Mouse (Mus musculus): ENCODE results near the gene Ttc21a. TPM values are rescaled to one million over a fixed set of nuclear protein-coding genes. Genes with fewer than 3 reads are reported as not detected.

The Ttc21a gene
- total and polyA plus RNA-seq, 3 experiments: 0.01 TPM; not detected in 2

- H3K36me3 ChIP-seq (ENCODE audit: control insufficient read depth in 1 of 2, insufficient read depth in 2 of 2, low read length in 2 of 2): peaks cover 6 to 16% of the 10 kb centered on the region in 2 experiments
- H3K27ac ChIP-seq (ENCODE audit: control insufficient read depth, low read depth, low read length): no peak overlapping the region
- peaks cover 9 to 19% of the 10 kb centered on the region in 2 experiments for H3K4me1 ChIP-seq (ENCODE audit: control insufficient read depth in 1 of 2, insufficient read depth in 2 of 2, low read length in 2 of 2)
- peaks cover 7% of the 10 kb centered on the region for H3K79me2 ChIP-seq (ENCODE audit: control insufficient read depth, insufficient read depth, low read length, poor library complexity)
- H3K27me3 ChIP-seq (ENCODE audit: control insufficient read depth in 1 of 2, insufficient read depth in 2 of 2, low read length in 2 of 2): no peaks in the 10 kb centered on the region
- no peak for DNase-seq (ENCODE audit: low read depth, low spot score)
- H3K4me3 ChIP-seq (ENCODE audit: control insufficient read depth in 1 of 2, insufficient read depth in 1 of 2, low read depth in 2 of 2, low read length in 2 of 2): no peak overlapping the region
- TF ChIP-seq MYC (IDR thresholded peaks at IDR 0.05; ENCODE audit: low read depth, low read length) (no peak), MAFK (IDR thresholded peaks at IDR 0.05; ENCODE audit: borderline replicate concordance, low read depth, low read length) (no peak), MAX (IDR thresholded peaks at IDR 0.05; ENCODE audit: low read length) (no peak), TCF12 (IDR thresholded peaks at IDR 0.05; ENCODE audit: low read depth, low read length) (no peak), KAT2A (conservative IDR thresholded peaks at IDR 0.05; ENCODE audit: low read depth, low read length) (no peak), ZKSCAN1 (IDR thresholded peaks at IDR 0.05; ENCODE audit: low read depth, low read length) (no peak), POLR2AphosphoS5 (IDR thresholded peaks at IDR 0.05; ENCODE audit: borderline replicate concordance, low read depth, low read length) (no peak), E2F4 (IDR thresholded peaks at IDR 0.05; ENCODE audit: borderline replicate concordance, low read depth, low read length) (no peak), RAD21 (IDR thresholded peaks at IDR 0.05; ENCODE audit: low read depth, low read length) (no peak)
- H3K9ac ChIP-seq (ENCODE audit: control insufficient read depth, low read depth, low read length, poor library complexity, severe bottlenecking): no peak overlapping the region
- no peaks in the 10 kb centered on the region for H3K9me3 ChIP-seq (replicated peaks; ENCODE audit: insufficient read depth, low read length)
Measured at GRCm38 (mm10) chr9:119978811-119979441, 41.5 kb downstream of the Ttc21a start.

- DNase-seq (ENCODE audit: low read depth, low spot score): no peak
- Histone ChIP-seq H3K36me3 (ENCODE audit: control insufficient read depth in 1 of 2, insufficient read depth in 2 of 2, low read length in 2 of 2) (peaks cover 4 to 18% of the 10 kb centered on the region in 2 experiments), H3K9me3 (replicated peaks; ENCODE audit: insufficient read depth, low read length) (no peaks in the 10 kb centered on the region), H3K4me1 (ENCODE audit: control insufficient read depth in 1 of 2, insufficient read depth in 2 of 2, low read length in 2 of 2) (peaks cover 11 to 25% of the 10 kb centered on the region in 2 experiments), H3K27me3 (ENCODE audit: control insufficient read depth in 1 of 2, insufficient read depth in 2 of 2, low read length in 2 of 2) (no peaks in the 10 kb centered on the region), H3K27ac (ENCODE audit: control insufficient read depth, low read depth, low read length) (no peak overlapping the region), H3K4me3 (ENCODE audit: control insufficient read depth in 1 of 2, insufficient read depth in 1 of 2, low read depth in 2 of 2, low read length in 2 of 2) (no peak overlapping the region), H3K9ac (ENCODE audit: control insufficient read depth, low read depth, low read length, poor library complexity, severe bottlenecking) (no peak overlapping the region), H3K79me2 (ENCODE audit: control insufficient read depth, insufficient read depth, low read length, poor library complexity) (peaks cover 7% of the 10 kb centered on the region)
- TF ChIP-seq JUND (IDR thresholded peaks at IDR 0.05; ENCODE audit: low read depth, low read length) (no peak), NELFE (IDR thresholded peaks at IDR 0.05; ENCODE audit: low read depth, low read length) (no peak), ELF1 (IDR thresholded peaks at IDR 0.05; ENCODE audit: low read depth, low read length) (no peak), MYC (IDR thresholded peaks at IDR 0.05; ENCODE audit: low read depth, low read length) (no peak), MXI1 (IDR thresholded peaks at IDR 0.05; ENCODE audit: low read depth, low read length) (no peak), MAFK (IDR thresholded peaks at IDR 0.05; ENCODE audit: borderline replicate concordance, low read depth, low read length) (no peak), SMC3 (IDR thresholded peaks at IDR 0.05; ENCODE audit: low read depth, low read length) (no peak), MAZ (IDR thresholded peaks at IDR 0.05; ENCODE audit: low read depth, low read length) (no peak), CTCF (IDR thresholded peaks at IDR 0.05 in 2 of 3, conservative IDR thresholded peaks at IDR 0.05 in 1 of 3; ENCODE audit: control insufficient read depth in 1 of 3, insufficient read depth in 1 of 3, low read depth in 2 of 3, low read length in 3 of 3, poor library complexity in 1 of 3, severe bottlenecking in 1 of 3) (no peak), CHD2 (IDR thresholded peaks at IDR 0.05; ENCODE audit: low read length) (no peak), ZC3H11A (IDR thresholded peaks at IDR 0.05; ENCODE audit: low read depth, low read length) (no peak), MAX (IDR thresholded peaks at IDR 0.05; ENCODE audit: low read length) (no peak), USF1 (IDR thresholded peaks at IDR 0.05; ENCODE audit: low read depth, low read length) (no peak), NRF1 (IDR thresholded peaks at IDR 0.05; ENCODE audit: insufficient read depth, low read depth, low read length, poor library complexity, severe bottlenecking) (no peak), EP300 (IDR thresholded peaks at IDR 0.05; ENCODE audit: low read depth in 1 of 2, low read length in 2 of 2) (no peak), RCOR1 (IDR thresholded peaks at IDR 0.05; ENCODE audit: low read depth, low read length) (no peak), GABPA (IDR thresholded peaks at IDR 0.05; ENCODE audit: low read depth, low read length) (no peak), ZNF384 (IDR thresholded peaks at IDR 0.05; ENCODE audit: low read depth, low read length) (no peak), BHLHE40 (IDR thresholded peaks at IDR 0.05; ENCODE audit: borderline replicate concordance, low read depth, low read length) (no peak)
Measured at GRCm38 (mm10) chr9:119979749-119980148, 42.3 kb downstream of the Ttc21a start.
